Mouse (Mus musculus): ENCODE data around the gene Cast.

DNA sequence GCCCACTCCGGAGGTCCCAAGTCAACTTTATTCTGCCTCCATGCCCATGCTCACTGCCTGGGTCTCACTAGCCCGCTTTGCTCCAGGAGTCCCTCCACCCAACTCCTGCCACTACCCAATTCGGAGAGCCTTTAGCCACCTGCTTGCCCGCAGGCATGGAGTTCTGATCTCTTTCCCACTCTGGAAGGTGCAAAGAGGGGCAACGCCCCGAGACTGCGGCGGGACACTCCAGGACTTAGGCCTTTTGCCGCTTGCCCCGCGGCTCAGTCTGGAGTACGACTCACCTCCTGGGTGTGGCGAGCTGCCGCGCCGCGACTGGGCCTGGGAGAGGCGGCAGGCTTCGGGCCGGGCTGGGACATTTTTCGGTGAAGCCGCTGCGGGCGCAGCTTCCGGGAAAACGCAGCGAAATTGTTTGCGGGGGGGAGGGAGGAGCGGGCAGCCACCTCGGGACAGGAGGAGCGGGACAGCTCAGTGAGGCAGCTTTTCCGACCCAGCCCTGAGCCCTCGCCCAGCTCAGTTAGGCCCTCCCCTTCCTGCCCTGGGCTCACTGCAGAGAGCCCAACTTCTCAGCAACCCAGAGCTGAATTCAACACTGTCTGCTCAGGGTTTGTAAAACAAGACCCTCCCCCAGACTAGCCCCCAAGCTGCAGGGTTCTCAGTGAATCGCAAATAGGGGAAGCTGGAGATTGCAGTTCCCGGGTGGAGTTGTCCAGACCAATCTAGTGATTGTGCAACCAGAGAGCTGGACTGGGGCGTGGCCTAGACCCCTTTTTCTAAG lies at the start of gene Cast:
- TF ChIP-seq CTCF (IDR thresholded peaks at IDR 0.05; ENCODE audit: extremely low read depth, insufficient read length, insufficient replicate concordance, low read depth, low read length) (no peak), POLR2A (IDR thresholded peaks at IDR 0.05; ENCODE audit: low read depth, low read length) (peak; percentile 62; the same call in 1 of the 2 replicates)
